Mouse (Mus musculus): ENCODE results near the gene Ttll11. TPM values are rescaled to one million over a fixed set of nuclear protein-coding genes. Genes with fewer than 3 reads are reported as not detected.

The Ttll11 gene
- polyA plus RNA-seq, 1 experiment from 2014 or later: 2.1 TPM

DNA sequence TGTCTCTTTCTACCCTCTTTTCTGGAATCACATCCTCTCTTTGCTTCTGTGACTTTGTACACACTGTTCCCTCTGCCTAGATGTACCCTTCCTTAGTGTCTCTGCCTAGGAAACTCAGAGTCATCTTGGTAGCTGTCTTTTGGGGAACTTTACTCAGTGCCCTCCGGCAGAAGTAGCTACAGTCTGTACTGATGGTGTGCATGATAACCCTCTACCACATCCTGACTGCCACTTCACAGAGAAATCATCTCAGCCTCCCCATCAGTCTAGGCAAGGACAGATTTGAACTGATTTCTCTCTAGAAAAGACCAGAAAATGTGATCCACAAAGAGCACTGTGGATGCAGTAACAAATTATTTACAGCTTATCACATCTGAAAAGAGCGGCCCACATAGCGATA, 2.2 kb upstream of the Ttll11 start:
- no peak for DNase-seq (ENCODE audit: low spot score)
- Histone ChIP-seq H3K9ac (replicated peaks; ENCODE audit: low read length) (no peak overlapping the region), H3K4me2 (ENCODE audit: low read depth, low read length) (no peak overlapping the region), H3K27me3 (ENCODE audit: control insufficient read depth, insufficient read depth, low read length) (no peaks in the 10 kb centered on the region), H3K36me3 (replicated peaks; ENCODE audit: control insufficient read depth, insufficient read depth, low read depth, low read length) (no peaks in the 10 kb centered on the region), H3K4me1 (ENCODE audit: control insufficient read depth, insufficient read depth, low read length) (peaks cover 3% of the 10 kb centered on the region; the same call in 1 of the 2 replicates), H3K9me3 (replicated peaks; ENCODE audit: control insufficient read depth, low read length) (no peaks in the 10 kb centered on the region), H3K4me3 (ENCODE audit: low read depth, low read length) (no peak overlapping the region), H3K27ac (replicated peaks; ENCODE audit: low read depth, low read length) (no peak overlapping the region)
- no peak for ATAC-seq (replicated peaks; ENCODE audit: insufficient number of reproducible peaks, low FRiP score, low TSS enrichment, low read depth)
- 80% methylated on average over 3 of the region's 3 CpGs for WGBS

GRCm38 (mm10) chr2:35978941-35979643, 621 bp downstream of the Ttll11 start:
- WGBS: under 1% methylated on average over 71 of the region's 76 CpGs
- Histone ChIP-seq H3K27me3 (ENCODE audit: control insufficient read depth, insufficient read depth, low read length) (no peaks in the 10 kb centered on the region), H3K9ac (replicated peaks; ENCODE audit: low read length) (peak overlapping the region; percentile 84), H3K4me1 (ENCODE audit: control insufficient read depth, insufficient read depth, low read length) (peaks cover 3% of the 10 kb centered on the region; the same call in 1 of the 2 replicates), H3K36me3 (replicated peaks; ENCODE audit: control insufficient read depth, insufficient read depth, low read depth, low read length) (no peaks in the 10 kb centered on the region), H3K4me2 (ENCODE audit: low read depth, low read length) (peak overlapping the region; percentile 98), H3K4me3 (ENCODE audit: low read depth, low read length) (peak overlapping the region; percentile 86), H3K27ac (replicated peaks; ENCODE audit: low read depth, low read length) (no peak overlapping the region), H3K9me3 (replicated peaks; ENCODE audit: control insufficient read depth, low read length) (no peaks in the 10 kb centered on the region)
- peak; percentile 42 for DNase-seq (ENCODE audit: low spot score)
- ATAC-seq (replicated peaks; ENCODE audit: insufficient number of reproducible peaks, low FRiP score, low TSS enrichment, low read depth): peak; percentile 78; the same call in 1 of the 2 replicates

DNA sequence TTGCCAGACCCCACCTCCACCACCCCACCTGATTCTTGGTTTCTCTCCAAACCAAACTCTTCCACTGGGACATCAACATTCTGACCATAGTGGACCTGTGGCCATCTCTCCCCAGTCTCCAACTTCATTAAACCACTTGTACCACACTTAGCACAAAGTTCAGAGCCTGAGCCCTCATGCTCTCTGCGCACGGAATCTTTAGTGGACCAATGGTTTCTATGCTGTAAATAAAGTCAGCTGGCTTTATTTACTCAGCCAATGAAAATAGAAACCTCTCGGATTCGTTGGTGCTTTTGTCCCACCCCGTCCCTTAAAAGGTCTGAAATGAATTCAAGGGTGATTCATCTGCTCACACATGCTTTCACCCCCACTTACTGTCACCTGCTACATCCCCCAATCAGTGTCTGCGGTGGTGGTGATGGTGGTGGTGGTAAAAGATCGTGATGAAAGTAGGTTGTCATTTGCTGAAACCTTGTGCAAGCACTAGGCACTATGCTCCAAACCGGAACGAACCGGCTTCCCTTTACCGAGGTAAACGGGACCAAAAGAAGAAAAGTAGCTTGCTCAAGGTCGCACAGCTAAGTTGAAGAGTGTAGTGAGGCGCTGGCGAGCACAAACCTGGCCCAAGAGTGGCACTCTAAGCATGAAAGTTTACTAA, 1.3 kb downstream of the Ttll11 start:
- H3K9ac ChIP-seq (replicated peaks; ENCODE audit: low read length): peak overlapping the region; percentile 84
- H3K9me3 ChIP-seq (replicated peaks; ENCODE audit: control insufficient read depth, low read length): no peaks in the 10 kb centered on the region
- DNase-seq (ENCODE audit: low spot score) (peak; percentile 36), ATAC-seq (replicated peaks; ENCODE audit: insufficient number of reproducible peaks, low FRiP score, low TSS enrichment, low read depth) (no peak)
- WGBS: 28% methylated on average over 15 of the region's 15 CpGs
- no peak overlapping the region for H3K27ac ChIP-seq (replicated peaks; ENCODE audit: low read depth, low read length)
- H3K4me3 ChIP-seq (ENCODE audit: low read depth, low read length): peak overlapping the region; percentile 86
- no peaks in the 10 kb centered on the region for H3K27me3 ChIP-seq (ENCODE audit: control insufficient read depth, insufficient read depth, low read length)
- H3K4me2 ChIP-seq (ENCODE audit: low read depth, low read length): peak overlapping the region; percentile 98
- H3K4me1 ChIP-seq (ENCODE audit: control insufficient read depth, insufficient read depth, low read length): peaks cover 3% of the 10 kb centered on the region; the same call in 1 of the 2 replicates
- H3K36me3 ChIP-seq (replicated peaks; ENCODE audit: control insufficient read depth, insufficient read depth, low read depth, low read length): no peaks in the 10 kb centered on the region

DNA sequence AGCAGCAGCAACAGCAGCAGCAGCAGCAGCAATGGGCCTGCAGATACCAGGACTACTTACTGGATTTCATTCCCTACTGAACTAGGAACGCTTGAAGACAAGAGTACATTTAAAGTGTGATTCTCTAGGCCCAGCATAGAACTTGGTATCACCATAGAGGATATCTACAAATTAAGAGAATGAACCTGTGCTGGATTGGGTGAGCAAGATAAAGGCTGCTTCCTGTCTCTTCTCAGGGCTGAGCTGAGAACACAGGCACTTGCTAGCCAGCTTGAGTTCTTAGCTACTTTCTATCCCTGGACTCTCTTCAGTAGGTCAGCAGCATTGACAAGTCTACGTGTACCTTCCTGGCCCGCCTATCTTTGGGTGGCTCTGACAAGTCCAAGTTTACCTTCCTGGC, 2.0 kb downstream of the Ttll11 start:
- Histone ChIP-seq H3K27ac (replicated peaks; ENCODE audit: low read depth, low read length) (no peak overlapping the region), H3K9ac (replicated peaks; ENCODE audit: low read length) (no peak overlapping the region), H3K4me3 (ENCODE audit: low read depth, low read length) (no peak overlapping the region), H3K4me1 (ENCODE audit: control insufficient read depth, insufficient read depth, low read length) (peaks cover 3% of the 10 kb centered on the region; the same call in 1 of the 2 replicates), H3K36me3 (replicated peaks; ENCODE audit: control insufficient read depth, insufficient read depth, low read depth, low read length) (no peaks in the 10 kb centered on the region), H3K9me3 (replicated peaks; ENCODE audit: control insufficient read depth, low read length) (no peaks in the 10 kb centered on the region), H3K4me2 (ENCODE audit: low read depth, low read length) (no peak overlapping the region), H3K27me3 (ENCODE audit: control insufficient read depth, insufficient read depth, low read length) (no peaks in the 10 kb centered on the region)
- ATAC-seq (replicated peaks; ENCODE audit: insufficient number of reproducible peaks, low FRiP score, low TSS enrichment, low read depth) (no peak), DNase-seq (ENCODE audit: low spot score) (no peak)
- 81% methylated on average over 3 of the region's 3 CpGs for WGBS

GRCm38 (mm10) chr2:35972259-35973001, 7.3 kb downstream of the Ttll11 start:
- Histone ChIP-seq H3K27me3 (ENCODE audit: control insufficient read depth, insufficient read depth, low read length) (no peaks in the 10 kb centered on the region), H3K4me3 (ENCODE audit: low read depth, low read length) (no peak overlapping the region), H3K36me3 (replicated peaks; ENCODE audit: control insufficient read depth, insufficient read depth, low read depth, low read length) (no peaks in the 10 kb centered on the region), H3K4me2 (ENCODE audit: low read depth, low read length) (no peak overlapping the region), H3K9me3 (replicated peaks; ENCODE audit: control insufficient read depth, low read length) (no peaks in the 10 kb centered on the region), H3K27ac (replicated peaks; ENCODE audit: low read depth, low read length) (no peak overlapping the region), H3K9ac (replicated peaks; ENCODE audit: low read length) (no peak overlapping the region), H3K4me1 (ENCODE audit: control insufficient read depth, insufficient read depth, low read length) (no peaks in the 10 kb centered on the region)
- ATAC-seq (replicated peaks; ENCODE audit: insufficient number of reproducible peaks, low FRiP score, low TSS enrichment, low read depth): no peak
- no peak for DNase-seq (ENCODE audit: low spot score)
- WGBS: 63% methylated on average over 6 of the region's 6 CpGs

- Histone ChIP-seq H3K27ac (replicated peaks; ENCODE audit: low read depth, low read length) (no peak overlapping the region), H3K4me3 (ENCODE audit: low read depth, low read length) (no peak overlapping the region), H3K36me3 (replicated peaks; ENCODE audit: control insufficient read depth, insufficient read depth, low read depth, low read length) (no peaks in the 10 kb centered on the region), H3K27me3 (ENCODE audit: control insufficient read depth, insufficient read depth, low read length) (no peaks in the 10 kb centered on the region), H3K9ac (replicated peaks; ENCODE audit: low read length) (no peak overlapping the region), H3K4me1 (ENCODE audit: control insufficient read depth, insufficient read depth, low read length) (no peaks in the 10 kb centered on the region), H3K4me2 (ENCODE audit: low read depth, low read length) (no peak overlapping the region), H3K9me3 (replicated peaks; ENCODE audit: control insufficient read depth, low read length) (no peaks in the 10 kb centered on the region)
- ATAC-seq (replicated peaks; ENCODE audit: insufficient number of reproducible peaks, low FRiP score, low TSS enrichment, low read depth) (no peak), DNase-seq (ENCODE audit: low spot score) (no peak)
- 85% methylated on average over 10 of the region's 10 CpGs for WGBS
Measured at GRCm38 (mm10) chr2:35965883-35966513, 13.7 kb downstream of the Ttll11 start.

DNA sequence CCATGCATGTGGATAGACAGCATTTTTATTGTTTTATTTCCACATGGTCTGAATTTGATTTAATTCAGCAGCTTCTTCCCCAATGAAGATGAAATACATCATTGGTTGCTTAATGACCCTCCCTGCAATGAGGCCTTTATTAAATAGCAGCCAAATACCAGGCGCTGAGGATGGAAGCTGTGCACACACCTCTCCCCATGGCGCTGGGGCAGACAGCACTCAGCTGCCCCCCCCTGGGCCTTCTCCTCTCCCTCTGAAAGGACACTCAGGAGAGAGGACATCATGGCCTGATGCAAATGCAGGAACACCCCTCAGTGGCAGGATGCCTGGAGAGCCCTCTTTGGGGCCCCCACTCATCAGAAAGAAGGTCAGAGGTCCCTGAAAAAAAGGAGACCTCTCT, 16.4 kb downstream of the Ttll11 start:
- H3K27ac ChIP-seq (replicated peaks; ENCODE audit: low read depth, low read length): no peak overlapping the region
- DNase-seq (ENCODE audit: low spot score) (no peak), ATAC-seq (replicated peaks; ENCODE audit: insufficient number of reproducible peaks, low FRiP score, low TSS enrichment, low read depth) (no peak)
- H3K27me3 ChIP-seq (ENCODE audit: control insufficient read depth, insufficient read depth, low read length): no peaks in the 10 kb centered on the region
- no peaks in the 10 kb centered on the region for H3K4me1 ChIP-seq (ENCODE audit: control insufficient read depth, insufficient read depth, low read length)
- H3K9ac ChIP-seq (replicated peaks; ENCODE audit: low read length): no peak overlapping the region
- no peak overlapping the region for H3K4me3 ChIP-seq (ENCODE audit: low read depth, low read length)
- H3K9me3 ChIP-seq (replicated peaks; ENCODE audit: control insufficient read depth, low read length): no peaks in the 10 kb centered on the region
- no peak overlapping the region for H3K4me2 ChIP-seq (ENCODE audit: low read depth, low read length)
- WGBS: 75% methylated on average over 2 of the region's 2 CpGs
- H3K36me3 ChIP-seq (replicated peaks; ENCODE audit: control insufficient read depth, insufficient read depth, low read depth, low read length): no peaks in the 10 kb centered on the region
